Mouse (Mus musculus): Measurements from ENCODE around the gene Rpl10.

DNA sequence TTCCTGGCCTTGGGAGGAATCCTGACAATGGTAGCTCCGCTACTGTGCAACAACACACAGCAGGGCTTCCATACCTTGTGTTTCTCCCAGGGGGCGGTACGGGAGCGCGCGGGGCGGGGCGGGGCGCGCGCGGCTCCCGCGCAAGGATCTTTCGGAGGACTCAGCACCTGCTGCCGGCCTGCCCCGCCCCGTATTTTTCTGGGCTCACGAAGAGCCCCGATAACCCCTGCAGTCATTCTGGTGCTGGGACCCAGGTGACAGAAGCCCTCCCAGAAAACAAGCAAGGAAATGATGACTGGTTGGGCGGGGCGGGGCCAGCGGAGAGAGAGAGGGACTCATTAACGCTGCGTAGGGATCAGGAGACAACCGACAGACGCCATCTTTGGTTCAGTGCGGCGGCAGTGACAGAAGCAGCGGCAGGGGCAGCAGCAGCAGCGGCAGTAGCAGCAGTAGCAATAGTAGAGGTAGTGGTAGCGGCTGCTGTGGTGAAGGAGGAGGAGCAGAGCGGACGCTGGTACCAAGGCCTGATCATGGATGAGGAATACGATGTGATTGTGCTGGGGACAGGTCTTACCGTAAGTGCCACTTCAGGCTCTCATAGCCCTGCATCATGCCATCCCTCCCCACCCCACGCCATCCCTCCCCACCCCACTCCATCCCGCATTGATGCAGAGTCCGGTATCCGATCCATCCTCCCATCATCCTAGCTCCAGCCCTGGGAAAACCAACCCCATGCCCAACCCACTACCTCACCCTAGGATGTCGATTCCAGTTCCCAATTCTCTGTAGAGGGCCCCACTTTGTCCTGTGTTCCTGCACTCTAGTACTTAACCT lies 34.5 kb downstream of the Rpl10 start, which contains the start of gene Gdi1:
- TF ChIP-seq CTCF (IDR thresholded peaks at IDR 0.05; ENCODE audit: low read depth) (peak; percentile 36), EP300 (IDR thresholded peaks at IDR 0.05; ENCODE audit: low read depth) (peak; percentile 24; the same call in 1 of the 2 replicates)
